Mouse (Mus musculus) gastrocnemius, postnatal 25 days (tissue): ENCODE measurements around the gene Tjap1. TPM values are rescaled to one million over a fixed set of nuclear protein-coding genes. Genes with fewer than 3 reads are reported as not detected.
A peak's percentile ranks its signal among the peaks of the same experiment; 100 is the strongest.

ENCODE experiments used
- DNase-seq: peaks from one replicate; pipeline ENCODE4 v3.0.0; 2022
- total RNA-seq, 2 experiments: library from RNA; stranded (reverse); gene quantifications; 1 replicate in 1 of 2; 2 replicates in 1 of 2; pipeline ENCODE4 v1.2.3; 2021

Gene Tjap1
- total RNA-seq, 2 experiments from 2014 or later, result 31.7 to 39.1 TPM

DNA sequence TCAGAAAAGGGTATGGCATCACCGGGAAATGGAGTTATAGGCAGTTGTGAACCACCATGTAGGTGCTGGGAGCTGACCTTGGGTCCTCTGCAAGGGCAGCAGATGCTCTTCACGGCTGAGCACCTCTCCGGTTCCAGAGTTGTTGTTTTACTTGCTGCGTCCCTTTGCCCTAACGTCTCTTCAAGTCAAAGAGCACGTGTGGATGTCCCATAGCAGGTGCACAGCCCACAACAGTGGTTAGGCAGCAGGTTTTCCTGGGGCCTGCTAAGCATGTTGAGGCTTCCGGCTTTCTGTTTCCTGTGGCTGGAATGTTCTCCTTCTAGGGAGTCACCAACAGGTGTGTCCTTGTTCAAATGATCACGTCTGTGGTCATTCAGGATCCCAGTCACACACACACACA, 1.1 kb upstream of the Tjap1 start:
- no peak for DNase-seq

- no peak for DNase-seq
Observed at GRCm38 (mm10) chr17:46283140-46283539, 314 bp upstream of the Tjap1 start.

DNA sequence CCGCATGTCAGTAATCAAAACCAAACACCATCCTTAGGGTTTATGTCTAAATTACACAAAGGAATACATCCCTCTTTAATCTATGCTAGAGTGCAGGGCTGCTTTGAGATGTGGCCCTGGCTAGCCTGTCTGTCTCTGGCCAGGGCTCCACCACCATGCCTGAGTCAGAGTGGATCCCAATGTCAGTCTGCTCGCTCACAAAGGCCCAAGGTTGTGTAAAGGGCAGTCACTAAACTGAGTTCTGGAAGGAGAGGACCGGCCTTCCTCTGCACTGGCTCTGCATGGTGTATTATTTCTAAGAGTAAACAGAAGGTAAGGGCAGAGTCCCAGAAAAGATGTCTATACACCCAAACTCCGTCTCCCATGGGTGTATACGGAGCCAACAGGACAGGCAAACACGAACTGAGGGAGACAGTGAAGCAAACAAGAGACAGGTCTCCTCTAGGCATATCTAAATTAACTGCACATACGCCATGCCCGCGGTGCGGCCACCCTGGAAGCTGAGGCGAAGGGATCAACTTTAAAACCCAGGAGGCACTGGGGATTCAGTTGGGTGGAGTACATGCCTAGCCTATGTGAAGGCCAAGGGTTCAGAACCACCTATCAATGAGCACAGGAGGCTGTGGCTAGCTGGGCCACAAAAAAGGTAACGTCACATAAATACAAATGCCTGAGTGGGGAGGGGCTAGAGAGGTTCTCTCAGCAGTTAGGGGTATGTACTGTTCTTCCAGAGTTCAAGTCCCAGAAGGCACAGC, 4.6 kb downstream of the Tjap1 start:
- DNase-seq, result no peak

DNA sequence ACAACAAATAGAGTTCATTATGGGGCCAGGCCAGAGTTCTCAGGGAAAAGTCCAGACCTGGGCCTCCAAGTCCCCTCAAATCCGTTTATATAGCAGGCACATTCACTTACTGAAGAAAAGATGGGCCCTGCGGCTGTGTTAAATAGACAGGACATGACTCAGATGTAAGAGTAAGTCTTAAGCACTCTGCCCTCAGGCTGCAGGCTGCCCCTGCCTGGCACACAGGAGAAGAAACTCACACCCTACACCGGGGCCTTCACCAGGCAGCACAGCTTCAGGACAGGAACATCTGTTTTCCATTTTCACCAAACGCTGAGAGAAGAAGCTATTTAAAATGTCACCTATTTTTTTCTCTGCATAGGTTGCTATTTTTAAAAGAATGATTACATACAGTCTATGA, 5.2 kb downstream of the Tjap1 start:
- DNase-seq, result no peak

- DNase-seq, result no peak
Observed at GRCm38 (mm10) chr17:46275506-46275905, 7.3 kb downstream of the Tjap1 start.

- no peak for DNase-seq
Observed at GRCm38 (mm10) chr17:46275034-46275433, 7.8 kb downstream of the Tjap1 start.

DNA sequence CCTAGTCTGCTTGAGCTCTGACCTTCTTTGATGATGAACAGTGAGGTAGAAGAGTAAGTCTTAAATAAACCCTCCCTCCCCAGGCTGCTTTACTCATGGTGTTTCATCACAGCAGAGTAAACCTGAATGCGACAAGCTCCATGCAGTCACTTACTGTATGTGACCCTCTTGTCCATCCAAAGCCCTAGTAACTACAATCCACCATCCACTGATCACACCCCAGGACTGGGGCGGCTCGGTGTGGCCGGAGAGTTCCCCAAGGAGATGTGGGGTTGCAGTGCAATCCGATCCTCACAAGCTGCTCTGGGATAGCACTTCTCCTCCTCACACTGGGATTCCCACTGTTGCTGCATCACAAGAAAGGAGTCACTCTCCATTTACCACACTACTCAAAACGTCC, 8.4 kb downstream of the Tjap1 start:
- DNase-seq, result no peak

GRCm38 (mm10) chr17:46273803-46274236, 9.0 kb downstream of the Tjap1 start:
- no peak for DNase-seq

GRCm38 (mm10) chr17:46272675-46273074, 10.2 kb downstream of the Tjap1 start:
- DNase-seq, result no peak

DNA sequence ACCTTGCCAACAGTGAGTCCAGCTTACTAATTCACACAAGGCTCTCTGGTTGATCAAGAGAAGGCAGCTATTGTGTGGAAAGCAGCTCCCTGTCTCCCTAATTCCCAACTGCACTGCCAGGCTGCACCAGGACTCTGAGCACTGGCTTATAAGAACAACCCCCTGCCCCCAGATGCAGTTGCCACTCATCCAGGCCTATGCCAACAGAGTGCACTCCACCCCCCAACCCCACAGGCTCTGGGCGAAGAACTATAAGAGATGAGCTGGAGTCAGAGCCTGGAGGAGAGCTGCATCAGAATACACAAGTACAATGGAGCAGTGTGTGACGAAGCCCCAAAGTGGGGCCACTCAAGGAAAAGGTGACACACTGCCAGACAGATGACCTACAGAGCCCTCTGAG, 10.8 kb downstream of the Tjap1 start:
- no peak for DNase-seq

DNA sequence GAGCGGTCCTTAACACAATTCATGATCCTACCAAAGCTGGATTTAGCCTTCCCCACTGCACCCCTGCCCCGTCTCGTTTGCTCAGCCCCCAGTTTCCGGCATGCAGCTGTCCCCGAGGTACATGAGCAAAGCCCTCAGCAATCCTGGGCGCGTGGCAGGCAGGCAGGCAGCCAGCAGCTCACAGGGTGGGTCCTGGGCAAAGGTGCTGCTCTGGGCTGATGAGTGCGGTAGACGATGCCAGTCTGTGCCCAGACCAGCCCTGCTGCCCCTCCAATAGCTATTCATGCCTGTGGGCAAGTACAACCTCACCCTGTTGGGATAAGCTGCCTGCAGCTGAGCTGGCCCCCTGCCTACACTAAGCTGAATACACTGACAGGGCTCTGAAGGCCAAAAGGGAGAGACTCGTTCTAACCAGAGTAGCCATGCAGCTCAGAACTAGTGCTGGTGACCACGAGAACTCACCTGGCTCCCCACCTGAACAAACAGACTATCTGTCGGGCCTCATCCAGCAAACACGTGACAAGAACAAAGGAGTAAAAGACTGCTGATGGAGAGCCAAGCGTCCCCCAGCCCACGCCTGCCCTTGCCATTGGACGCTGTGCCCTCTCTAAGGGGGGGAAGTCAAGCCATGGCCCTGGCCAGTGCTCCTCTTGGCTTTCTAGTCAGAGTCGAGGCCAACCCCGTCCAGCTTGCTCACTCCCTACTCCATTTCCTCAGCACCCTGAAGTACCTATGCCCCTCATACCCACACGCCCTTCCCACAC, 12.9 kb downstream of the Tjap1 start:
- peak; percentile 60 for DNase-seq

GRCm38 (mm10) chr17:46268026-46268720, 14.7 kb downstream of the Tjap1 start:
- DNase-seq, result no peak

DNA sequence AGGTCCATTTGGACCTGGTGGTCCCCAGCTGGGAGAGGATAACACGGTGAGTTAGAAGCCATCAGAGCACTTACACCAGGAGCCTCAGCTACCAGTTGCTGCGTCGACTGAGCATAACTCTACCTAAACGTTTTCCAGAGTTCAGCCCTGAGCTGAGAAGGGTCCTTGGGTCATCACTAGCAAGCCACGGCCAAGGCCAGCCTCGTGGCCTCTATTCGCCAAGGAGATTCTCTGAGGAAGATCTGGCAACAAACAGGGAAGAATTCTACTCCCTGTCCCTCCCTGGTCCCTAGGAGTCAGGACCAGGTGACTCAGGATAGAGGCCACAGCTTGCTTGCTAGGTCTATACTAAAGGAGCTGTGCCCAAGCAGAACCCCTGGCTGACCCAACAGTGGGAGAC, 15.3 kb downstream of the Tjap1 start:
- DNase-seq, result no peak

DNA sequence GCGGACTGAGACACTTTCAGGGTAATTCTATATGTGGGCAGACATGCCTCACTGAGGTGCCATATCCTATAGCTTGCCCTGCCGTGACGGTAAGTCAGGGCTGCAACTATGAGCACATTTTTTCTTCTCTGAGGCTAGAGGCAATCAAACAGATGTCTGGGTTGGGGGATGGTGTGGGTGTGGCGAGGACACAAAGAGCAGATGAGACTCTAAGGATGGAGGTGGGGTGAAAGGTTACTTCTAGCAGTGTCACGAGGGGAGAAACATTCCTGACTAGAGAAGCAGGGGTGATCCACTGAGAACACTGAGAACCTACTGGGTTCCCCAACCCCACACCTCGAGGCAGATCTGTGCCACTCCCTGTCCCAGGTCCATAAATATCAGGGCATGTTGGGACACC, 15.8 kb downstream of the Tjap1 start:
- no peak for DNase-seq

DNA sequence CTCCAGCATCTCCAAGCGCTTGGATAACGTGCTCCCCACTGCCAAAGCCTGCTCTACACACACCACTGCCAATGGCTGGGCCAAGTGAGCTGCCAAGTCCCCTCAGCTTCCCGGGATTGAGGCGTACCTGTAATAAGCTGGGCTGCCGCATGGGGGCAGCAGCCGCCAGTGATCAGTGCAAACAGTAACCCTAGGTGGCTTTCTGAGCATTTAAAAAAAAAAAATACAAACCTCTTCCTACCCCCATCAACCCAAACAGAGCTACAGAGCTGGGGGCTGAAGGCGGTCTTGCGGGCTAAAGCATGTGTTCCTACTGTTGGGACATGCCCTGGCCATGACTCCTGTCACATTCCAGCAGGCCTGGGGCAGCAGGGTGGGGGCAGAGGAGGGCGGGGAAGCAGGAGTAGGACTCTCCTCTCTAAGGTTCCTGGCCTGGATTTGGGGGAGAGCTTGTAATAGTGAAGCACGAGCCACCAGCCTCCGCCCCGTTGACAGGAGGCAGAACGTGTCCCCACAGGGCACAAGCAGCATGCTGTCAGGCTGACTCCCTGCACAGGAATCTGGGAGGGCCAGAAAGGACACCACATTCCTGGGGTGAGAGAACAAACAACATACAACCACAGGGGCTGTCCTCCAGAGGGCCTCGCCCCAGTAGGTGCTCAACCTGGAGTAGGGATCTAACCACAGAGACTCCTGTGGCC, 16.8 kb downstream of the Tjap1 start:
- DNase-seq, result peak; percentile 79

GRCm38 (mm10) chr17:46265502-46265901, 17.3 kb downstream of the Tjap1 start:
- DNase-seq, result no peak

GRCm38 (mm10) chr17:46262201-46262694, 20.6 kb downstream of the Tjap1 start:
- DNase-seq, result no peak

DNA sequence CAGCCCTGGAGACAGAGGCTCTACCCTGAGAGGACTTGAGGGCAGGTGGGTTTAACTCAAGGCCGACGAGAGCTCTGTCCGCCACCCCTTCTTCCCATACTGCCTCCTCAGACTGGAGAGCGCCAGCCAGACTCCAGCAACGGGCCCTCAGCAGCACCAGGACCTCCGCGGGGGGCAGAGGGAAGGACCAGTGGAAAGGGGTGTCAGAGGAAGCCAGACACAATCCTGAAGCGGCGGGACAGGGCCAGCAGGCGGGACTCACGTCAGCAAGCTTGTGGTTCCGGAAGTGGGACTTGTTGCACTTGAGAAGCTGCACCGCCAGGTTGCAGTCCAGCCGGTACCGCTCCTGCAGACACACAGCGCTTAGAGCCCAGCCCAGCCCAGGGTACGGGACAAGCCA, 23.2 kb downstream of the Tjap1 start:
- no peak for DNase-seq

DNA sequence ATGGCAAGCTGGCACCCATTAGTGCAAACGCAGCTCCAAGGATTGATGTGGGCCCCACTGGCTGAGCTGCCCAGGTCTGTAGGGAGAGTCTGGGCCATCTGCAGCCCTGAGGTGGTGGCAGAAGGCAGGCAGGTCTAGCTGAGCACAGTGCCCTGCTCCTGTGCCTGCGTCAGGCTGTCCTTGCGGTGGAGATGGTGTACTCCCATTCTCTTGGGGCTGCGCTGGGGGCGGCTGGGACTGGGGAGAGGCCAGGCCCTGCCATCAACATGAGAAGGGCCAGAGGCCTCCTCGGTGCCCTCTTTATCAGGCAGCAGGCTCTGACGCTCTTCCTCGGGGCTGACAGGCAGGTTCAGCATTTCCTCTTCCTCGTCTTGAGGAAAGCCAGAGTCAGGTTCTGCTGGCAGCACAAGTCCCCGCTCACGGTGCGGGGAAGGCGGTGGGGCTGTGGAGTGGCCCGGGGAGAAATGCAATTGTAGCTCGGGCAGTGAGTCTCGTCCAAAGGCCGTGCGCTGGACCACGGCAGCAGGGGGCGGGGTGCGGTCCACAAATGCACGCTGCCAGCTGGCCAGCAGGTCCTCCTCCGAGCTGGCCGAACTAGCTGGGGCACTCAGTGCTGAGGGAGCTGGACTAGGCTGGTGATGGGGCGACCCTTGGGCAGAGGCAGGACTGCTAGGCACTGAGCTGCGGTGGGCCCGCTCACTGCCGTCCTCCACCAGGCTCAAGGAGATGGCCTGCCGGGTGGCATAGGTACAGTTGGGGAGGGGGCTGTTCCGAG, 24.4 kb downstream of the Tjap1 start:
- no peak for DNase-seq

DNA sequence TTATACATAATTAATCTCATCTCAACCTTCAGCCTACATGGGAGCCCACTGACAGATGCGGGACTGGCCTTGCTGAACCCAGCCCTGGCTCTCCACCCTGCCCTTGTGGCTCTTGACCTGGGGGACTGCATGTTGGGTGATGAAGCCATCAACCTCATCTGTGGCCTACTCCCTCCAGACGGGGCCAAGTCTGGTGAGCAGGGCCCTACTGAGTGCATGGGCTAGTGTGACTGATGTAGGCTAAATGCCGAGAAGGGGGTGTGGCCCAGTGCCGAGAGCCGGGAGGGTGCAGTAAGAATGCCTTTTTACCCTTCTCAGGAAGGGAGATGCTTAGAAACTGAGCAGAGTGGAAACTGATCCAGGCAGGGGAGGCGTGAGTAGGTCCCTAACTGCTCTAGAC, 27.7 kb downstream of the Tjap1 start:
- DNase-seq, result no peak

GRCm38 (mm10) chr17:46254106-46254505, 28.7 kb downstream of the Tjap1 start:
- DNase-seq, result no peak
